Mouse (Mus musculus): ENCODE results near the gene Ap1s3. TPM values are rescaled to one million over a fixed set of nuclear protein-coding genes. Genes with fewer than 3 reads are reported as not detected.
"Not testable (repeated sequence)": the region's sequence is repeated elsewhere in the genome, so short reads cannot be mapped to it uniquely, and the experiment has no call there.

Gene Ap1s3
- total RNA-seq, 2 experiments from 2014 or later = 0.16 TPM; not detected in 1

DNA sequence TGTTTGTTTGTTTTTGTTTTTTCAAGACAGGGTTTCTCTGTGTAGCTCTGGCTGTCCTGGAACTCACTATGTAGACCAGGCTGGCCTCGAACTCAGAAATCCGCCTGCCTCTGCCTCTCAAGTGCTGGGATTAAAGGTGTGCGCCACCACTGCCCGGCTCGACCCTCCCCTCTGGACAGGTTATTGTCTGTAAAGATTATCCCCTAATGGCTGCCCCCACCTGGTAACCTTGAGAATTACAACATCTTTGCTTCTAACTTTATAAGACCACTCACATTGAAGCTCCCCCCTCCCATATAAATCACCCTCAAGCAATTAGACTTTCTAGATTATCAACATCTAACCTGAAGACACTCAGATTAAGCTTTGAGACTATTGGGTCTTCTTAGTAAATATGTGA, 60.5 kb downstream of the Ap1s3 start:
- intact Hi-C loops (cut with DNase I; ENCODE audit: low total_unique reads); DNase-seq: not testable (repeated sequence)

DNA sequence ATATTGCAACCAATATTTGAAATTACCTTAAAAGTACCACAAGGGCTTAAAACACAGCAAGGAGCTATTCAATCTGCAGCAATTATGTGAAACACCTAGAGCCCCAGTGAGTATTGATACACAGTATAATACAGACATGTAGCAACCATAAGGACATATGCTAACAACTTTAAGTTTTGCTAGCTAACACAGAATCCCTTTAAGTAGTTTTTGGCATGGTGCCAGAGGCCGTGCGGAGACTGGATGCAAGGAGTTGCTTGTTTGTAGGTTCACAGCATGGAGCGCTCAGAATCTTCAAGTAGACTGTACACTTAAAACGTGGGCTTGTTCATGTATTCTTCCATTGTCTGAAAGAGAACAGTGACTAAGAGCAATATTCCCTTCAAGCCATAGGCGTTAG, 62.9 kb downstream of the Ap1s3 start:
- intact Hi-C loops (cut with DNase I; ENCODE audit: low total_unique reads) = not testable (repeated sequence)

DNA sequence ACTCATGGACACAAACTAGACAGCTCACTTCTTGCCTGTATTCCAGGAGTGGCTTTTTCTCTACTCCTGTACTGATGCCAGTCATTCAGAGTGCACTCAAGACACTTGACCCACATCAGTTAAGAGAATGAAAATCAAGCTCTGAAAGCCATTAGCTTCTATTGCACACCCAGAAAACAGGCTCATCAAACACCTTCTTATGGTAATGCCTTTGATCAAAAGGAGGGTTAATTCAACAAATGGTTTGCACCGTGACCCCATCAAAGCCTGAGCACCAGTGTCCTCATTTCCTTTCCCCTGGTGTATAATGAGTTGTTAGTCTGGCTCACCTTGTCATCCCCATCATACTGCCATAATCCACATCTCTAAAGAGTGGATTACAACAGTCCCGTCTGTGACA, 69.3 kb downstream of the Ap1s3 start:
- no peak for DNase-seq
- intact Hi-C loops (cut with DNase I; ENCODE audit: low total_unique reads) = no loop called here

More for the DNA sequence above, 62.9 kb downstream of the Ap1s3 start:
- not testable (repeated sequence) for DNase-seq

DNA sequence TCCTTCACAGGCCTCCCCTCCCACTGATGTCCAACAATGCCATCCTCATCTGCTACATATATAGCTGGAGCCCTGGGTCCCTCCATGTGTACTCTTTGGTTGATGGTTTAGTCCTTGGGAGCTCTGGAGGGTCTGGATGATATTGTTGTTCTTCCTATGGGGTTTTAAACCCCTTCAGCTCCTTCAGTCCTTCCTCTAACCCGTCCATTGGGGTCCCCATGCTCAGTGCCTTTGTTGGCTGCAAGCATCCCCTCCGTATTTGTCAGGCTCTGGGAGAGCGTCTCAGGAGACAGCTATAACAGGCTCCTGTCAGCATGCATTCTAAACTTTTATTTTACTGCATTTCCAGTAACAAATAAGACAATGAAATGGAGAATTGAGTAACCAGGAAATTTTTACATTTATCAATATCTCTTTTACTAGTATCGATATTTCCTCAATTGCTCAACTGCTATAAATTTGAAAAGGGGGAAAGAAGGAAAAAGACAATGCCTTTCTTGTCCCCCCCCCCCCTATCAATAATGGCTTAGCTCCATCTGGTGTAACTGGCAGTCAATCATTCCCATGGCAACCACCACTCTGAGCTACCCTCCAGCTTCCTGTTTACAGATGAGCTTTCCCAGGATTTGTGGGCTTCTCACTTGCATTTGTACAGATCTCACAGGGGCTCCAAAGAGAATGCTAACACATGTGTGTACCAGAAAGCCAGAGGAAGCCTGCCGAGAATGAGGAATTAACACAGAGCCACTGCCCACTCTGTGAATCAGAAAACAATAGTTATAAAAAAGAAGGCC, 73.2 kb downstream of the Ap1s3 start:
- DNase-seq = no peak
- intact Hi-C loops (cut with DNase I; ENCODE audit: low total_unique reads) = no loop called here

GRCm38 (mm10) chr1:79592721-79593277, 79.0 kb downstream of the Ap1s3 start:
- intact Hi-C loops (cut with DNase I; ENCODE audit: low total_unique reads) = no loop called here
- DNase-seq = no peak

DNA sequence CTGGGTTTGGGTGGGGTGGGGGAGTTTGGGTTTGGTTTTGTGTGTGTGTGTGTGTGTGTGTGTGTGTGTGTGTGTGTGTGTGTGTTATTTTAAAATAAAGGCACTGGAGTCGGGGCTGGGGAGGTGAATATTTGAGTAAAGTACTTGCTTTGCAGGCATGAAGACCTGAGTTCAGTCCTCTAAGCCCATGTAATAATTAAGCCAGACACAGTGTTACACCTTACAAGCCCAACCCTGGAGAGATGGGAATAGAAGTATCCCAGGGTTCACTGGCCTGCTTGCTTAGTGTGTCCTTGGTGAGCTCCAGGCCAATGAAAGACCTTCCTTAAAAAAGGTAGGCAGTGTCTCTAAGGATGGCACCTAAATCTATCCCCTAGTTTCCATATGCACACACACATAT, 80.7 kb downstream of the Ap1s3 start:
- no peak for DNase-seq
- intact Hi-C loops (cut with DNase I; ENCODE audit: low total_unique reads) = no loop called here

DNA sequence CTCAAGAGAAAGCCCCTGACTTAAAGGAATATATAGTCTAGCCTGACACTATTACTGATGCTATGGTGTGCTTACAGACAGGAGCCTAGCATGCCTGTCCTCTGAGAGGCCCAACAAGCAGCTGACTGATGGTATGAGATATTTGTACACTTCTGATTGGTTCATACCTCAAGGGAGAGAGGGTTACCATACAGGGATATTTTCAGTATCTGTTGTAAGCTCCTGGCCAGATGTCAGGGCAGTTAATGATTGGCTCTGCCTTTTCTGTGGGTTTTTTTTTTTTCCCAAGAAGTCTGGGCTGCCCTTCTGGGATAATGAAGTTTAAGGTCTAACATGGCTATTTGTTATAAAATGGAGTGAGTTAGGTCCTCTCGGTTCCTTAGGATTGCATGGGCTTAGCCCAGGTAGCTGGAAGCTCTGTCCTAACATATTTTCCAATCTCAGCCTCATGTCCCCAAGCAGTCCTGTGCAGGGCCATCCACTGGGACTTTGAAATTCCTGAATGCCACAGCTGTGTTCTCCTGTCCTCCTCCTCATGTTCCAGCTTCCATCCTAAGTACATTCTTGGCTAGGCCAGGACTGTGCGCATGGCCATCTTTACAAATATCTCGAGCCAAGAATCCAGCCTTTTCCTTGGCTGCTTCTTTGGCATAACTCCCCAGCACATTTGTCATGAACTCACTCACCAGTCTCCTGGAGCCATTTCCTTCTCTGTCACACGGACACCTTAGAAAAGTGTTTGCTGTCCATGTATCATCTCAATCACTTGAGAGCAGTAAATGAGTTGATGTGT, 81.6 kb downstream of the Ap1s3 start:
- intact Hi-C loops (cut with DNase I; ENCODE audit: low total_unique reads) = no loop called here
- peak; percentile 12 for DNase-seq

DNA sequence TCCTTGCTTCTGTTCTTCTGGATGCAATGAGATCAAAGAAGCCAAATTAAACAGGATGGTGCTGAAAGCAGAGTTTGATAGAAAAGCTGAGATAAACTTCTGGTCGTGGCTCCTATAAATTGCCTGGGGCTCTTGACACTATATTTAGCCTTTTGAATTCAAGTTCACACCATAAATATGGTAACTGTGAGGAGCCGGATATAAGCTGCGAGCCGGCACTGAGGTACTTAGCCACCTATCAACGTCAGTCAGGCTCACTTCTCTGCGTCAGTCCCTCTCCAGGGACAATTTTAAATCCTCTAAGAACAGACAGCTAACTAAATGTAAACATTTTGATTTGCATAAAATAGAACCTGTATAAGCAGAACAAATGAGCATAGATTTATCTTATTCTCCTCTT, 82.3 kb downstream of the Ap1s3 start:
- intact Hi-C loops (cut with DNase I; ENCODE audit: low total_unique reads) = no loop called here
- DNase-seq = no peak

- DNase-seq = peak; percentile 22
- intact Hi-C loops (cut with DNase I; ENCODE audit: low total_unique reads) = no loop called here
These were observed 90.6 kb downstream of the Ap1s3 start for GRCm38 (mm10) chr1:79581136-79581679.

DNA sequence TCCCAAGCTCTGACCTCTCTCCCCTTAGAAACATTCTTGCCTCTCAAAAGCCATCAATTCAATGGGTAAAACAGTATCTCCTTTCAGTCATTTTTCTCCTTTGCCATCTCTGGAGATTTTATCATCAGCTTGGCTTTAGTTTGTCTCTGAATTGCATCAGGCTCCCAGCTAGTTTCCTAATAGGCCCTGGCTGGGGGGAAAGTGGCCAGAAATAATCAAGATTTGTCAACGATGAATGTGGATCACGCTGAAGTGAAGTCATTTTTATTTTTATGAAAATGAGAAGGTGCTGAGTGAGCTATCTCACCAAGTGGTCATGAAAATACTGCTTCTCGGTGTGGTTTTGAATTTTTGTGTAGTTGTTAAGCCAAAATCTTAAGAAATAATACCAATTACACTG, 94.4 kb downstream of the Ap1s3 start:
- peak; percentile 17 for DNase-seq
- intact Hi-C loops (cut with DNase I; ENCODE audit: low total_unique reads) = no loop called here

GRCm38 (mm10) chr1:79571912-79572311, 99.9 kb downstream of the Ap1s3 start:
- intact Hi-C loops (cut with DNase I; ENCODE audit: low total_unique reads) = no loop called here
- DNase-seq = no peak

- intact Hi-C loops (cut with DNase I; ENCODE audit: low total_unique reads) = no loop called here
- no peak for DNase-seq
These were observed 100.6 kb downstream of the Ap1s3 start for GRCm38 (mm10) chr1:79571126-79571525.

DNA sequence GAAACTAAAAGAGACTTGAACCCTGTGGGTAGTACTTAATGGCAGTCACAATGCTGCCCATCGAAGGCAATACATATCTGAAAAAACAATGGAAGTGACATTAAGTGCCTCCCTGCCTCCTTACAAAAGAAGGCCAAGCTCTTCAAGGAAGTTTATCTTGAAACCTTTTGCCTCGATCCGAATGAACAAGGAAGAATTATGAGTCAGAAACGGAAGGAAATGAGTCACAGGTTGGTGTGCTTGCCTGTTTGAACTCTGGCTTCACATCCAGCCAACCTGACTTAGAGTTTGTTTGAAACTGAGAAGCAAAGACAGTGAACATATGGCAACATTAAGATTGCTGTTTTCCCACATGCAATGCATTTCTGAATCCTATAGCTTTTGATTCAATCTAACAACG, 110.6 kb downstream of the Ap1s3 start:
- DNase-seq = no peak
- intact Hi-C loops (cut with DNase I; ENCODE audit: low total_unique reads) = no loop called here

Other genes starting within 250 kb of the Ap1s3 start
- not detected for gene Scg2, start 231.9 kb downstream of the Ap1s3 start, total RNA-seq (2021)
- 10 to 100 TPM; 35.5 to 36.4 TPM for gene Mrpl44, start 104.0 kb upstream of the Ap1s3 start, total RNA-seq (2021)
- 10 to 100 TPM; 10.5 to 13.5 TPM for gene Wdfy1, start 104.2 kb upstream of the Ap1s3 start, total RNA-seq (2021)
- gene Serpine2, start 189.2 kb upstream of the Ap1s3 start, total RNA-seq (2021) = 10 to 100 TPM; 41.6 to 45.5 TPM